Mouse (Mus musculus) testis, adult 2 months (tissue): ENCODE results near the gene Tmbim7. TPM values are rescaled to one million over a fixed set of nuclear protein-coding genes. Genes with fewer than 3 reads are reported as not detected.

Source experiments
- H3K27ac ChIP-seq: fragments of 200-500 bp; 2 replicates; pipeline ENCODE4 v1.5.1; 2012; ENCODE audit warnings: low read depth, low read length; ENCODE audit not compliant: control insufficient read depth, insufficient read depth
- H3K27me3 ChIP-seq: fragments of 200-500 bp; 2 replicates; pipeline ENCODE4 v1.6.1; 2012; ENCODE audit warnings: mild to moderate bottlenecking, low read length, moderate library complexity; ENCODE audit not compliant: control insufficient read depth, insufficient read depth
- H3K36me3 ChIP-seq: fragments of 200-500 bp; 2 replicates; pipeline ENCODE4 v1.6.1; 2012; ENCODE audit warnings: mild to moderate bottlenecking, low read length; ENCODE audit not compliant: control insufficient read depth, insufficient read depth
- H3K4me1 ChIP-seq: fragments of 200-500 bp; 2 replicates; pipeline ENCODE4 v1.6.1; 2012; ENCODE audit warnings: low read length; ENCODE audit not compliant: control insufficient read depth, insufficient read depth
- H3K4me3 ChIP-seq: fragments of 200-500 bp; 2 replicates; pipeline ENCODE4 v1.5.1; 2012; ENCODE audit warnings: low read depth, mild to moderate bottlenecking, low read length, moderate library complexity, mixed read lengths; ENCODE audit not compliant: control insufficient read depth
- CTCF ChIP-seq: fragments of 200-500 bp; IDR thresholded peaks from 2 replicates; pipeline ENCODE4 v1.5.1; 2012; ENCODE audit warnings: low read depth, mild to moderate bottlenecking, inconsistent platforms, low read length, moderate library complexity; ENCODE audit not compliant: control insufficient read depth, insufficient read depth, insufficient replicate concordance
- POLR2A ChIP-seq: fragments of 200-500 bp; IDR thresholded peaks from 2 replicates; pipeline ENCODE4 v1.6.1; 2012; ENCODE audit warnings: low read depth, mild to moderate bottlenecking, inconsistent platforms, low read length, moderate library complexity; ENCODE audit not compliant: control insufficient read depth
- polyA plus RNA-seq: library from polyadenylated mRNA; depleted of rRNA; stranded (reverse); fragments of >200 nt; gene quantifications from 2 replicates; pipeline ENCODE4 v1.2.3, GENCODE M21; 2012

The Tmbim7 gene
- polyA plus RNA-seq, 1 experiment: 244 TPM

DNA sequence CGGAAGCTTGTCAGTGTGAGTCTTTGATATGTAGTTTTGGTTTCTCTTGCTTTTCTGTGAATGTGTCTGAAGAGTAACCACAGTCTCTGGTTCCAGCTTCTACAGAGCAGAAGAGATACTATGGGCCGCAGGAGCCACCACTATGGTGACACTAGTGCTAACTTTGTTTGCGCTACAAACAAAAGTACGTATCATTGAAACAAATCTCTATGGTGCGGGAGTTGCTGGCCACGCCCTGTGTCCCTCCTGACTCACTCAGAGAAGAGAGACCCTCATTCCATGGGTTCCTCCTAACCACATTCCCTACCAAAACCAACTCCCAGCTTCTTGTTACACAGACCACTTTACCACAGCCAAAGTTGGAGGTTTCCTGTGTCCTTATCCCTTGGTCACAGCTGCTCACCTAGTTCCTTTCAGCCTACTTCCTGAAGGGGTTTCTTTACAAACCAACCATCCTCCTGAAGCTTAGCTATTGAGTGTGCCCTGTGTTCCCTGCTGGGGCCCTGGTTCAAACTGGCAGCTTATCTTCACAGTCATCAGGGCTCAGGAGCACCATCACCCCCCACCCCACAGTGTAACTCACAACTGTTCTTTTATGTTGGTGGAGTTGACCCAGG lies 19.1 kb downstream of the Tmbim7 start:
- no peaks in the 10 kb centered on the region for H3K4me1 ChIP-seq
- no peak overlapping the region for H3K4me3 ChIP-seq
- H3K36me3 ChIP-seq: no peaks in the 10 kb centered on the region; the same call in 1 of the 2 replicates
- no peaks in the 10 kb centered on the region for H3K27me3 ChIP-seq
- H3K27ac ChIP-seq: no peak overlapping the region
- no peak for TF ChIP-seq POLR2A
- no peak for TF ChIP-seq CTCF

DNA sequence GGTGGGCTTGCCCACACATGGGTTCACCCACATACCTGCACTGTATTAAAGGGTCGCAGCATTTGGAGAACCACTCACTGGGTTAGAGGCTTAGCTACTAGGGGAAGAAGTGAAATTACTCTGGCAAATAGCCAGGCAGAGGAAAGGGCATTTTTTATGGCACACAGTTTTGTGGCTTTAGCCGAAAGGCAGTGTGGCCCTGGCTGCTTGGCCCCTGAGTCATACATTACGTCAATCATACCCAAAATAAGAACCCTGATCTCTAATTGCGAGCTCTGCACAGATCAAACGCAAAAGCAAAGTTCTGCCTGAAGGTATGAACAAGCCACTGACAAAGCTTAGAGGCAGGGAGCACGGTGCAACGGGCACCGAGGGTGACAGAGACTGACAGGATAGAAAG lies 37.3 kb downstream of the Tmbim7 start:
- TF ChIP-seq POLR2A (no peak), CTCF (no peak)
- H3K27me3 ChIP-seq: no peaks in the 10 kb centered on the region
- no peak overlapping the region for H3K27ac ChIP-seq
- H3K4me1 ChIP-seq: no peaks in the 10 kb centered on the region
- H3K4me3 ChIP-seq: no peak overlapping the region
- peaks cover 3% of the 10 kb centered on the region; the same call in 1 of the 2 replicates for H3K36me3 ChIP-seq

DNA sequence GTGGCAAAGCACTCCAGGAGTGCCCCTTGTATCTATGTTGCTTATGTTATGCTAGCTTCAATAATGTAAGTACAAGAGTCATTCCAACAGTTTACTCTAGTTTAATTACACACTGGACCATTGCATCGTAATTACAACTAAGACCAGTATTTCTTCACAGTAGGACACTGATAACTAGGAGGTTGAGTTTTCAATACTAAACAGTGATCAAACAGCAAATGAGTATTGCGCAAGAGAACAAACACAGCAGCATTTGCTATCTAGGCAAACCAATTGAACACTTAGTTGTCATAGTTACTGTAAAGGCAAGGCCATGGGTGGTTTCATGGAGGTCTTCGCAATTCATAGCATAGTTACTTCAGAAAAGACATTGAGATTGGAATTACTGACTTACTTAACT lies 40.3 kb downstream of the Tmbim7 start:
- no peak overlapping the region for H3K4me3 ChIP-seq
- peaks cover 4% of the 10 kb centered on the region; the same call in 1 of the 2 replicates for H3K36me3 ChIP-seq
- TF ChIP-seq CTCF: no peak
- no peak for TF ChIP-seq POLR2A
- H3K27ac ChIP-seq: no peak overlapping the region
- H3K4me1 ChIP-seq: no peaks in the 10 kb centered on the region
- H3K27me3 ChIP-seq: no peaks in the 10 kb centered on the region

DNA sequence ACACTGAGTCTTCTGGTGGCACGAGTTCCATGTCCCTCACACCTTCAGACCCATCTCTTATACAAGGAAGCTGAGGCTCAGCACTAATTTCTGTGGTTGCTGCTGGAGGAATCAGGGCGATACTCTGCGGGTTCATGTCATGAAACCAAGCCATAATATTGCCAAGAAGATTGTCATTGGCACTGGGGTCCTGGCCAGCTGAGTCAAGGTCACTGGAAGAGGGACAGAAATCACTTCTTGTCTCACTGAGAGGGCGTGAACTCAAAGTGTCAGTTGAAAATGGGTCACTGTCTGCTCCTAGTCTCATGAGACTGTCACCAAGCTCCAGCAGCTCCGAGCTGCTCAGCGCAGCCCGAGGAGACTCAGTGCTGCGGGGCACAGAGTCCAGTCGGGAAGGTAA lies 42.0 kb downstream of the Tmbim7 start:
- H3K4me3 ChIP-seq: no peak overlapping the region
- peaks cover 4% of the 10 kb centered on the region; the same call in 1 of the 2 replicates for H3K36me3 ChIP-seq
- TF ChIP-seq POLR2A (no peak), CTCF (no peak)
- H3K4me1 ChIP-seq: no peaks in the 10 kb centered on the region
- H3K27me3 ChIP-seq: no peaks in the 10 kb centered on the region
- no peak overlapping the region for H3K27ac ChIP-seq

DNA sequence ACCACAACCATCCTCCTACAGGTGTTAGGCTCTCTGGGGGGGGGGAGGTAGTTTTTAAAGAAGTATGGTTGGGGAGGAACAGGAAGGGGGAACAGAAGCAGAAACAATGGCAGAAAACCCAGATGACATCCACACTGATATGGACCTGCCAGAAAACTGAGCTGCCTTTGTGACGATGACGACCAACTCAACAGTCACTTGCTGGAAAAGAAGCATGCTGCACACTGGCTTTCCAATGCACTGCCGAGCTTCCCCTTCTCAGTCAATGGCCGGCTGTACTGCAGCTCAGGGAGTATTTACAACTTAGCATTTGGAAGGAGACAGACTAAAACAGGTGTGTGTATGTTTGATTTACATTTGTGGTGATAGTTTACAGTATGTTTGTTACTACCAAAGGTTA lies 44.2 kb downstream of the Tmbim7 start:
- TF ChIP-seq POLR2A (no peak), CTCF (no peak)
- Histone ChIP-seq H3K36me3 (peaks cover 4% of the 10 kb centered on the region; the same call in 1 of the 2 replicates), H3K4me3 (no peak overlapping the region)

DNA sequence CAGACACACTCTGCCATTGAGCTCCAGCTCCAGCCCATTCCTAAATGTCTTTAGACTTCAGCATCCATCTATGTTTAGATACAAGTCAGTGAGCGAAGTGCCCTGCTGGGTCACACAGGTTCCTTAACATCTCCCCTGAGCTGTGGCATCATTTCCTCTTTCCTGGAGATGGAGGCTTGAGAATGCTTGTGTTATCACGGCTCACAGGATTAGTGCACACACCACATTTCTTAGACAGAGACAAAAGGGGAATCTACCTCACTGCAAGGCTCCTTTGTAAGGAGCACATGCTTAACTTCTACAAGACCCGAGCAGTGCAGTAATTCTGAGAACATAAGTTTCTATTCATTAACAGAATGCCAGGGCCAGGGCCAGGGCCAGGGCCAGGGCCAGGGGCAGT lies 45.0 kb downstream of the Tmbim7 start:
- H3K27me3 ChIP-seq: no peaks in the 10 kb centered on the region
- TF ChIP-seq POLR2A (no peak), CTCF (no peak)
- H3K4me1 ChIP-seq: no peaks in the 10 kb centered on the region
- no peak overlapping the region for H3K27ac ChIP-seq
- H3K4me3 ChIP-seq: no peak overlapping the region
- peaks cover 4% of the 10 kb centered on the region; the same call in 1 of the 2 replicates for H3K36me3 ChIP-seq

More for the DNA sequence above, 44.2 kb downstream of the Tmbim7 start:
- Histone ChIP-seq H3K27ac (no peak overlapping the region), H3K27me3 (no peaks in the 10 kb centered on the region), H3K4me1 (no peaks in the 10 kb centered on the region)

DNA sequence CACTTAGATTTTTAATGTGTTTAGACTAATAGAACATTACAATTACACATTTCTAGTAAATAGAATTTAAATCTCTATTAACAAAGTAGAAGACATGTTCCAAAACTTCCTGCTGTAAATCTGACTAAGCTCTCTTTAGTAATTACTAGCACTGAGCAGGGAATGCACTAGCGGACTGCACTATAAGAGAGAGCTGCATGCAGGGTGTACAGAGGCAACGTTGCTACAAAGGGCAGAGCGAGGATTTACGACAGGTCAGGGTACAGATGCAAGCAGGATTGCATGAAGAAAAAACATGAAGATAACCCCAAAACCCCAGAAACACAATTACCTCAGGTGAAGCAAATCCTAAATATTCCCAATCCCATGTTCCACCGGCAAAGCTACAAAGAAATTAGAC lies 49.0 kb downstream of the Tmbim7 start:
- H3K27ac ChIP-seq: no peak overlapping the region
- H3K36me3 ChIP-seq: no peaks in the 10 kb centered on the region; the same call in 1 of the 2 replicates
- no peak for TF ChIP-seq POLR2A
- no peak for TF ChIP-seq CTCF

More for the DNA sequence above, 49.0 kb downstream of the Tmbim7 start:
- Histone ChIP-seq H3K4me3 (no peak overlapping the region), H3K4me1 (no peaks in the 10 kb centered on the region), H3K27me3 (no peaks in the 10 kb centered on the region)
